Mouse (Mus musculus): ENCODE measurements around the gene Fbxl17. TPM values are rescaled to one million over a fixed set of nuclear protein-coding genes. Genes with fewer than 3 reads are reported as not detected.

Gene Fbxl17
- total and polyA plus RNA-seq, 2 experiments from 2014 or later = 11.4 to 26.3 TPM

GRCm38 (mm10) chr17:63110211-63110755 lies 389.5 kb downstream of the Fbxl17 start:
- Histone ChIP-seq H3K9me3 (replicated peaks; ENCODE audit: control insufficient read depth, low read length) (no peaks in the 10 kb centered on the region), H3K9ac (replicated peaks; ENCODE audit: low read depth, low read length) (no peak overlapping the region), H3K4me2 (ENCODE audit: low read depth, low read length) (no peak overlapping the region), H3K4me3 (ENCODE audit: low read depth, low read length) (no peak overlapping the region), H3K4me1 (ENCODE audit: control insufficient read depth, insufficient read depth) (no peaks in the 10 kb centered on the region), H3K27me3 (ENCODE audit: control insufficient read depth, insufficient read depth, low read length) (no peaks in the 10 kb centered on the region), H3K27ac (ENCODE audit: low read depth) (no peak overlapping the region), H3K36me3 (replicated peaks; ENCODE audit: control insufficient read depth, insufficient read depth, low read length) (no peaks in the 10 kb centered on the region)
- ATAC-seq (ENCODE audit: insufficient read depth, low read depth) = no peak
- TF ChIP-seq EP300 (IDR thresholded peaks at IDR 0.05; ENCODE audit: low read depth) (no peak), CTCF (IDR thresholded peaks at IDR 0.05; ENCODE audit: low read depth) (no peak)
- no peak for DNase-seq (ENCODE audit: low spot score)
- 89% methylated on average over 7 of the region's 7 CpGs for WGBS

GRCm38 (mm10) chr17:63108035-63108434 lies 391.8 kb downstream of the Fbxl17 start:
- H3K4me1 ChIP-seq (ENCODE audit: control insufficient read depth, insufficient read depth) = no peaks in the 10 kb centered on the region
- no peak overlapping the region for H3K4me2 ChIP-seq (ENCODE audit: low read depth, low read length)
- no peak overlapping the region for H3K27ac ChIP-seq (ENCODE audit: low read depth)
- no peaks in the 10 kb centered on the region for H3K27me3 ChIP-seq (ENCODE audit: control insufficient read depth, insufficient read depth, low read length)
- H3K4me3 ChIP-seq (ENCODE audit: low read depth, low read length) = no peak overlapping the region
- H3K36me3 ChIP-seq (replicated peaks; ENCODE audit: control insufficient read depth, insufficient read depth, low read length) = no peaks in the 10 kb centered on the region
- H3K9ac ChIP-seq (replicated peaks; ENCODE audit: low read depth, low read length) = no peak overlapping the region
- DNase-seq (ENCODE audit: low spot score) (no peak), ATAC-seq (ENCODE audit: insufficient read depth, low read depth) (no peak)
- TF ChIP-seq CTCF (IDR thresholded peaks at IDR 0.05; ENCODE audit: low read depth) = no peak
- TF ChIP-seq EP300 (IDR thresholded peaks at IDR 0.05; ENCODE audit: low read depth) = no peak
- H3K9me3 ChIP-seq (replicated peaks; ENCODE audit: control insufficient read depth, low read length) = no peaks in the 10 kb centered on the region
- 89% methylated on average over 5 of the region's 5 CpGs for WGBS

GRCm38 (mm10) chr17:63107515-63107914 lies 392.3 kb downstream of the Fbxl17 start:
- H3K36me3 ChIP-seq (replicated peaks; ENCODE audit: control insufficient read depth, insufficient read depth, low read length) = no peaks in the 10 kb centered on the region
- WGBS = 84% methylated on average over 4 of the region's 4 CpGs

GRCm38 (mm10) chr17:63095553-63095952 lies 404.3 kb downstream of the Fbxl17 start:
- H3K27me3 ChIP-seq (ENCODE audit: control insufficient read depth, insufficient read depth, low read length) = no peaks in the 10 kb centered on the region
- no peaks in the 10 kb centered on the region for H3K9me3 ChIP-seq (replicated peaks; ENCODE audit: control insufficient read depth, low read length)
- WGBS = 64% methylated on average over 2 of the region's 2 CpGs
- no peak overlapping the region for H3K27ac ChIP-seq (ENCODE audit: low read depth)
- H3K4me3 ChIP-seq (ENCODE audit: low read depth, low read length) = no peak overlapping the region
- no peaks in the 10 kb centered on the region for H3K36me3 ChIP-seq (replicated peaks; ENCODE audit: control insufficient read depth, insufficient read depth, low read length)
- H3K9ac ChIP-seq (replicated peaks; ENCODE audit: low read depth, low read length) = no peak overlapping the region
- no peak overlapping the region for H3K4me2 ChIP-seq (ENCODE audit: low read depth, low read length)
- TF ChIP-seq CTCF (IDR thresholded peaks at IDR 0.05; ENCODE audit: low read depth) = no peak
- TF ChIP-seq EP300 (IDR thresholded peaks at IDR 0.05; ENCODE audit: low read depth) = no peak
- H3K4me1 ChIP-seq (ENCODE audit: control insufficient read depth, insufficient read depth) = 0 out of 2 replicates have a peak, but pooled peaks cover 7% of the 10 kb centered on the region
- DNase-seq (ENCODE audit: low spot score) = no peak
- no peak for ATAC-seq (ENCODE audit: insufficient read depth, low read depth)

More at GRCm38 (mm10) chr17:63107515-63107914, 392.3 kb downstream of the Fbxl17 start:
- no peak overlapping the region for H3K4me2 ChIP-seq (ENCODE audit: low read depth, low read length)
- DNase-seq (ENCODE audit: low spot score) (no peak), ATAC-seq (ENCODE audit: insufficient read depth, low read depth) (no peak)
- H3K4me3 ChIP-seq (ENCODE audit: low read depth, low read length) = no peak overlapping the region
- no peak for TF ChIP-seq EP300 (IDR thresholded peaks at IDR 0.05; ENCODE audit: low read depth)
- TF ChIP-seq CTCF (IDR thresholded peaks at IDR 0.05; ENCODE audit: low read depth) = no peak
- no peak overlapping the region for H3K27ac ChIP-seq (ENCODE audit: low read depth)
- no peaks in the 10 kb centered on the region for H3K9me3 ChIP-seq (replicated peaks; ENCODE audit: control insufficient read depth, low read length)
- H3K9ac ChIP-seq (replicated peaks; ENCODE audit: low read depth, low read length) = no peak overlapping the region
- H3K27me3 ChIP-seq (ENCODE audit: control insufficient read depth, insufficient read depth, low read length) = no peaks in the 10 kb centered on the region
- H3K4me1 ChIP-seq (ENCODE audit: control insufficient read depth, insufficient read depth) = no peaks in the 10 kb centered on the region

GRCm38 (mm10) chr17:63095017-63095416 lies 404.8 kb downstream of the Fbxl17 start:
- DNase-seq (ENCODE audit: low spot score) = no peak

GRCm38 (mm10) chr17:63093184-63093583 lies 406.6 kb downstream of the Fbxl17 start:
- H3K4me3 ChIP-seq (ENCODE audit: low read depth, low read length) = no peak overlapping the region
- H3K27ac ChIP-seq (ENCODE audit: low read depth) = no peak overlapping the region
- no peaks in the 10 kb centered on the region for H3K36me3 ChIP-seq (replicated peaks; ENCODE audit: control insufficient read depth, insufficient read depth, low read length)
- no peak for DNase-seq (ENCODE audit: low spot score)
- H3K9me3 ChIP-seq (replicated peaks; ENCODE audit: control insufficient read depth, low read length) = no peaks in the 10 kb centered on the region
- H3K9ac ChIP-seq (replicated peaks; ENCODE audit: low read depth, low read length) = no peak overlapping the region
- H3K4me1 ChIP-seq (ENCODE audit: control insufficient read depth, insufficient read depth) = 0 out of 2 replicates have a peak, but pooled peaks cover 7% of the 10 kb centered on the region
- WGBS = 58% methylated on average over 4 of the region's 4 CpGs
- TF ChIP-seq CTCF (IDR thresholded peaks at IDR 0.05; ENCODE audit: low read depth) (no peak), EP300 (IDR thresholded peaks at IDR 0.05; ENCODE audit: low read depth) (no peak)
- ATAC-seq (ENCODE audit: insufficient read depth, low read depth) = no peak
- H3K4me2 ChIP-seq (ENCODE audit: low read depth, low read length) = no peak overlapping the region
- H3K27me3 ChIP-seq (ENCODE audit: control insufficient read depth, insufficient read depth, low read length) = no peaks in the 10 kb centered on the region

More at GRCm38 (mm10) chr17:63095017-63095416, 404.8 kb downstream of the Fbxl17 start:
- ATAC-seq (ENCODE audit: insufficient read depth, low read depth) = no peak
- no peak overlapping the region for H3K9ac ChIP-seq (replicated peaks; ENCODE audit: low read depth, low read length)
- WGBS = 57% methylated on average over 4 of the region's 4 CpGs
- no peak overlapping the region for H3K4me2 ChIP-seq (ENCODE audit: low read depth, low read length)
- 0 out of 2 replicates have a peak, but pooled peaks cover 7% of the 10 kb centered on the region for H3K4me1 ChIP-seq (ENCODE audit: control insufficient read depth, insufficient read depth)
- no peak overlapping the region for H3K27ac ChIP-seq (ENCODE audit: low read depth)
- no peaks in the 10 kb centered on the region for H3K36me3 ChIP-seq (replicated peaks; ENCODE audit: control insufficient read depth, insufficient read depth, low read length)
- TF ChIP-seq CTCF (IDR thresholded peaks at IDR 0.05; ENCODE audit: low read depth) (no peak), EP300 (IDR thresholded peaks at IDR 0.05; ENCODE audit: low read depth) (no peak)
- H3K27me3 ChIP-seq (ENCODE audit: control insufficient read depth, insufficient read depth, low read length) = no peaks in the 10 kb centered on the region
- no peak overlapping the region for H3K4me3 ChIP-seq (ENCODE audit: low read depth, low read length)
- no peaks in the 10 kb centered on the region for H3K9me3 ChIP-seq (replicated peaks; ENCODE audit: control insufficient read depth, low read length)
